Mouse (Mus musculus): ENCODE results near the gene Stk40. TPM values are rescaled to one million over a fixed set of nuclear protein-coding genes. Genes with fewer than 3 reads are reported as not detected.
A peak's percentile ranks its signal among the peaks of the same experiment; 100 is the strongest.

Stk40 gene
- total and polyA plus RNA-seq, 2 experiments from 2014 or later: 19.7 to 23.3 TPM

- Histone ChIP-seq H3K36me3 (ENCODE audit: insufficient read depth, low read length) (no peaks in the 10 kb centered on the region; the same call in 1 of the 2 replicates), H3K9me3 (ENCODE audit: low read length) (no peaks in the 10 kb centered on the region), H3K27ac (no peak overlapping the region), H3K9ac (replicated peaks; ENCODE audit: low read length) (no peak overlapping the region), H3K4me2 (ENCODE audit: low read depth, low read length) (no peak overlapping the region), H3K4me3 (ENCODE audit: low read length) (no peak overlapping the region), H3K4me1 (ENCODE audit: insufficient read depth, low read length) (peaks cover 10% of the 10 kb centered on the region), H3K27me3 (ENCODE audit: insufficient read depth, low read length) (no peaks in the 10 kb centered on the region)
- DNase-seq (ENCODE audit: low spot score) (no peak), ATAC-seq (no peak)
- no peak for TF ChIP-seq CTCF (IDR thresholded peaks at IDR 0.05; ENCODE audit: low read depth)
- WGBS: 94% methylated on average over 20 of the region's 20 CpGs
Observed at GRCm38 (mm10) chr4:126097711-126098253, 6.0 kb upstream of the Stk40 start.

- H3K36me3 ChIP-seq (ENCODE audit: insufficient read depth, low read length): no peaks in the 10 kb centered on the region; the same call in 1 of the 2 replicates
- no peak for TF ChIP-seq CTCF (IDR thresholded peaks at IDR 0.05; ENCODE audit: low read depth)
- no peak for DNase-seq (ENCODE audit: low spot score)
- H3K4me1 ChIP-seq (ENCODE audit: insufficient read depth, low read length): peaks cover 16% of the 10 kb centered on the region
- H3K27me3 ChIP-seq (ENCODE audit: insufficient read depth, low read length): no peaks in the 10 kb centered on the region
- no peak overlapping the region for H3K4me3 ChIP-seq (ENCODE audit: low read length)
- no peak overlapping the region for H3K27ac ChIP-seq
- H3K9me3 ChIP-seq (ENCODE audit: low read length): no peaks in the 10 kb centered on the region
- WGBS: 90% methylated on average over 3 of the region's 3 CpGs
- no peak overlapping the region for H3K4me2 ChIP-seq (ENCODE audit: low read depth, low read length)
- H3K9ac ChIP-seq (replicated peaks; ENCODE audit: low read length): no peak overlapping the region
- no peak for ATAC-seq
Observed at GRCm38 (mm10) chr4:126099365-126099764, 4.4 kb upstream of the Stk40 start.

- Histone ChIP-seq H3K4me3 (ENCODE audit: low read length) (no peak overlapping the region), H3K9ac (replicated peaks; ENCODE audit: low read length) (no peak overlapping the region), H3K4me2 (ENCODE audit: low read depth, low read length) (no peak overlapping the region), H3K36me3 (ENCODE audit: insufficient read depth, low read length) (no peaks in the 10 kb centered on the region; the same call in 1 of the 2 replicates), H3K4me1 (ENCODE audit: insufficient read depth, low read length) (peaks cover 26% of the 10 kb centered on the region), H3K27ac (no peak overlapping the region), H3K9me3 (ENCODE audit: low read length) (no peaks in the 10 kb centered on the region), H3K27me3 (ENCODE audit: insufficient read depth, low read length) (no peaks in the 10 kb centered on the region)
- WGBS: 85% methylated on average over 3 of the region's 3 CpGs
- TF ChIP-seq CTCF (IDR thresholded peaks at IDR 0.05; ENCODE audit: low read depth): no peak
- ATAC-seq: no peak
- DNase-seq (ENCODE audit: low spot score): no peak
Observed at GRCm38 (mm10) chr4:126100764-126101163, 3.0 kb upstream of the Stk40 start.

GRCm38 (mm10) chr4:126102061-126102841, 1.5 kb upstream of the Stk40 start:
- ATAC-seq (no peak), DNase-seq (ENCODE audit: low spot score) (peak; percentile 44)
- Histone ChIP-seq H3K27ac (peak overlapping the region; percentile 94), H3K36me3 (ENCODE audit: insufficient read depth, low read length) (no peaks in the 10 kb centered on the region; the same call in 1 of the 2 replicates), H3K27me3 (ENCODE audit: insufficient read depth, low read length) (no peaks in the 10 kb centered on the region), H3K9ac (replicated peaks; ENCODE audit: low read length) (no peak overlapping the region), H3K4me1 (ENCODE audit: insufficient read depth, low read length) (peaks cover 32% of the 10 kb centered on the region), H3K4me3 (ENCODE audit: low read length) (no peak overlapping the region), H3K9me3 (ENCODE audit: low read length) (no peaks in the 10 kb centered on the region), H3K4me2 (ENCODE audit: low read depth, low read length) (peak overlapping the region; percentile 99)
- WGBS: 36% methylated on average over 7 of the region's 7 CpGs
- TF ChIP-seq CTCF (IDR thresholded peaks at IDR 0.05; ENCODE audit: low read depth): no peak

GRCm38 (mm10) chr4:126103057-126103581, 638 bp upstream of the Stk40 start:
- ATAC-seq: peak; percentile 66
- no peaks in the 10 kb centered on the region; the same call in 1 of the 2 replicates for H3K36me3 ChIP-seq (ENCODE audit: insufficient read depth, low read length)
- H3K9me3 ChIP-seq (ENCODE audit: low read length): no peaks in the 10 kb centered on the region
- peaks cover 39% of the 10 kb centered on the region for H3K4me1 ChIP-seq (ENCODE audit: insufficient read depth, low read length)
- TF ChIP-seq CTCF (IDR thresholded peaks at IDR 0.05; ENCODE audit: low read depth): no peak
- H3K4me2 ChIP-seq (ENCODE audit: low read depth, low read length): peak overlapping the region; percentile 99
- peak; percentile 90 for DNase-seq (ENCODE audit: low spot score)
- H3K4me3 ChIP-seq (ENCODE audit: low read length): peak overlapping the region; percentile 93
- H3K27ac ChIP-seq: peak overlapping the region; percentile 94
- H3K27me3 ChIP-seq (ENCODE audit: insufficient read depth, low read length): no peaks in the 10 kb centered on the region
- peak overlapping the region; percentile 80 for H3K9ac ChIP-seq (replicated peaks; ENCODE audit: low read length)
- WGBS: under 1% methylated on average over 15 of the region's 15 CpGs

GRCm38 (mm10) chr4:126104261-126105075, 711 bp downstream of the Stk40 start:
- TF ChIP-seq CTCF (IDR thresholded peaks at IDR 0.05; ENCODE audit: low read depth): no peak
- DNase-seq (ENCODE audit: low spot score) (peak; percentile 53), ATAC-seq (peak; percentile 11)
- Histone ChIP-seq H3K36me3 (ENCODE audit: insufficient read depth, low read length) (no peaks in the 10 kb centered on the region), H3K27me3 (ENCODE audit: insufficient read depth, low read length) (no peaks in the 10 kb centered on the region), H3K4me2 (ENCODE audit: low read depth, low read length) (peak overlapping the region; percentile 99), H3K27ac (peak overlapping the region; percentile 84), H3K9me3 (ENCODE audit: low read length) (no peaks in the 10 kb centered on the region), H3K4me3 (ENCODE audit: low read length) (peak overlapping the region; percentile 93), H3K4me1 (ENCODE audit: insufficient read depth, low read length) (peaks cover 50% of the 10 kb centered on the region), H3K9ac (replicated peaks; ENCODE audit: low read length) (peak overlapping the region; percentile 80)
- WGBS: 2% methylated on average over 30 of the region's 34 CpGs

Data from hindbrain, postnatal 0 days (tissue).